Mouse (Mus musculus) frontal cortex, adult 2 months (tissue): ENCODE data around the gene Memo1. TPM values are rescaled to one million over a fixed set of nuclear protein-coding genes. Genes with fewer than 3 reads are reported as not detected.
A peak's percentile ranks its signal among the peaks of the same experiment; 100 is the strongest.

Source experiments
- DNase-seq, 2 experiments: peaks; one replicate each; pipeline ENCODE4 v3.0.0; 2022; ENCODE audit warnings: low spot score in 1 of 2; ENCODE audit errors: extremely low spot score in 1 of 2
- polyA plus RNA-seq: library from polyadenylated mRNA; depleted of rRNA; stranded (reverse); fragments of >200 nt; gene quantifications from 2 replicates; pipeline ENCODE4 v1.2.3, GENCODE M21; 2012

Gene Memo1
- polyA plus RNA-seq, 1 experiment = 58.4 TPM

- peak in 1 of 2 experiments; percentile 13 for DNase-seq
These were observed 929 bp upstream of the Memo1 start for GRCm38 (mm10) chr17:74296076-74296823.

- peak in 1 of 2 experiments; percentile 66 for DNase-seq
These were observed 795 bp downstream of the Memo1 start for GRCm38 (mm10) chr17:74294426-74295025.

GRCm38 (mm10) chr17:74293687-74294425 is 1.5 kb downstream of the Memo1 start:
- peak in 1 of 2 experiments; percentile 13 for DNase-seq

- no peak for DNase-seq
These were observed 3.5 kb downstream of the Memo1 start for GRCm38 (mm10) chr17:74291640-74292361.

GRCm38 (mm10) chr17:74290869-74291268 is 4.5 kb downstream of the Memo1 start:
- no peak for DNase-seq

- DNase-seq = no peak
These were observed 5.1 kb downstream of the Memo1 start for GRCm38 (mm10) chr17:74290198-74290597.

- DNase-seq = no peak
These were observed 6.7 kb downstream of the Memo1 start for GRCm38 (mm10) chr17:74288626-74289025.

- no peak for DNase-seq
These were observed 9.1 kb downstream of the Memo1 start for GRCm38 (mm10) chr17:74286140-74286730.

GRCm38 (mm10) chr17:74285730-74286129 is 9.6 kb downstream of the Memo1 start:
- DNase-seq = no peak

- peak in 1 of 2 experiments; percentile 22 for DNase-seq
These were observed 10.8 kb downstream of the Memo1 start for GRCm38 (mm10) chr17:74284397-74285115.

- DNase-seq = no peak
These were observed 13.3 kb downstream of the Memo1 start for GRCm38 (mm10) chr17:74282024-74282423.

- no peak for DNase-seq
These were observed 16.1 kb downstream of the Memo1 start for GRCm38 (mm10) chr17:74278966-74279869.

- no peak for DNase-seq
These were observed 20.9 kb downstream of the Memo1 start for GRCm38 (mm10) chr17:74274471-74274870.

- no peak for DNase-seq
These were observed 22.6 kb downstream of the Memo1 start for GRCm38 (mm10) chr17:74272683-74273205.

- no peak for DNase-seq
These were observed 23.6 kb downstream of the Memo1 start for GRCm38 (mm10) chr17:74271541-74272268.

- no peak for DNase-seq
These were observed 25.1 kb downstream of the Memo1 start for GRCm38 (mm10) chr17:74270205-74270604.

- DNase-seq = no peak
These were observed 27.7 kb downstream of the Memo1 start for GRCm38 (mm10) chr17:74267415-74268180.
